Mouse (Mus musculus) CH12.LX (cell line): Measurements from ENCODE around the gene Syne3. TPM values are rescaled to one million over a fixed set of nuclear protein-coding genes. Genes with fewer than 3 reads are reported as not detected.
A peak's percentile ranks its signal among the peaks of the same experiment; 100 is the strongest.

Experiments
- DNase-seq: peaks from one replicate; pipeline ENCODE4 v3.0.0-alpha.2; 2013; ENCODE audit errors: extremely low read depth
- H3K27ac ChIP-seq: 2 replicates; pipeline ENCODE4 v1.5.1; 2012; ENCODE audit warnings: low read depth, mild to moderate bottlenecking, control low read depth, moderate library complexity; ENCODE audit not compliant: insufficient read depth
- H3K27me3 ChIP-seq: replicated peaks from 2 replicates; pipeline ENCODE3; 2012; ENCODE audit warnings: inconsistent platforms
- H3K36me3 ChIP-seq, 2 experiments: replicated peaks in 1 of 2; 2 replicates each; pipeline versions ENCODE3 to v1.6.1; 2012; ENCODE audit warnings: inconsistent platforms in 1 of 2, low read length in 1 of 2, mild to moderate bottlenecking in 1 of 2, mixed read lengths in 1 of 2, moderate library complexity in 1 of 2; ENCODE audit not compliant: control insufficient read depth in 1 of 2, insufficient read depth in 1 of 2
- H3K4me1 ChIP-seq, 2 experiments: 2 replicates each; pipeline ENCODE4 v1.6.1; 2012; ENCODE audit warnings: inconsistent platforms in 1 of 2, moderate library complexity in 1 of 2; ENCODE audit not compliant: insufficient read depth in 2 of 2, control insufficient read depth in 1 of 2
- H3K4me2 ChIP-seq: 2 replicates; pipeline ENCODE4 v1.6.1; 2012; ENCODE audit warnings: low read depth, mild to moderate bottlenecking, control low read depth; ENCODE audit not compliant: poor library complexity, insufficient read depth, severe bottlenecking
- H3K4me3 ChIP-seq, 3 experiments: fragments of 150-350 bp in 1 of 3; sonication (generic) in 1 of 3; replicated peaks in 1 of 3; 2 replicates each; pipeline versions ENCODE3 to v1.5.1; 2011 to 2012; ENCODE audit warnings: low read depth in 2 of 3, low read length in 2 of 3, mild to moderate bottlenecking in 2 of 3, moderate library complexity in 2 of 3, control low read depth in 1 of 3, improper control_type of control experiment in 1 of 3, inconsistent platforms in 1 of 3, mixed read lengths in 1 of 3; ENCODE audit not compliant: poor library complexity in 1 of 3
- H3K79me2 ChIP-seq: replicated peaks from 2 replicates; pipeline ENCODE4 v1.6.1; 2012; ENCODE audit warnings: mild to moderate bottlenecking, moderate library complexity; ENCODE audit not compliant: control insufficient read depth, poor library complexity, insufficient read depth, severe bottlenecking; ENCODE audit errors: extremely low read depth
- H3K9ac ChIP-seq: 2 replicates; pipeline ENCODE4 v1.6.1; 2012; ENCODE audit warnings: low read depth, mild to moderate bottlenecking, control low read depth, moderate library complexity; ENCODE audit not compliant: insufficient read depth
- H3K9me3 ChIP-seq: replicated peaks from 2 replicates; pipeline ENCODE3; 2012; ENCODE audit warnings: low read length, inconsistent platforms, mixed read lengths
- BHLHE40 ChIP-seq: IDR thresholded peaks from 2 replicates; pipeline ENCODE4 v1.6.1; 2011; ENCODE audit warnings: mild to moderate bottlenecking, low read depth, low read length, improper control_type of control experiment
- CHD1 ChIP-seq: IDR thresholded peaks from 2 replicates; pipeline ENCODE4 v1.6.1; 2012; ENCODE audit warnings: low read depth, low read length, improper control_type of control experiment, inconsistent platforms
- CHD2 ChIP-seq: IDR thresholded peaks from 2 replicates; pipeline ENCODE4 v1.6.1; 2011; ENCODE audit warnings: low read length, improper control_type of control experiment
- CTCF ChIP-seq, 2 experiments: IDR thresholded peaks in 1 of 2; conservative IDR thresholded peaks in 1 of 2; 2 replicates each; pipeline ENCODE4 v1.5.1; 2011 to 2012; ENCODE audit warnings: low read depth in 2 of 2, low read length in 2 of 2, improper control_type of control experiment in 1 of 2, inconsistent platforms in 1 of 2, mild to moderate bottlenecking in 1 of 2, moderate library complexity in 1 of 2
- E2F4 ChIP-seq: IDR thresholded peaks from 2 replicates; pipeline ENCODE4 v1.6.1; 2011; ENCODE audit warnings: low read depth, low read length, improper control_type of control experiment; ENCODE audit not compliant: insufficient replicate concordance
- ELF1 ChIP-seq: IDR thresholded peaks from 2 replicates; pipeline ENCODE4 v1.6.1; 2014; ENCODE audit warnings: low read depth, mild to moderate bottlenecking, inconsistent platforms, low read length, improper control_type of control experiment
- HCFC1 ChIP-seq: IDR thresholded peaks from 2 replicates; pipeline ENCODE4 v1.6.1; 2012; ENCODE audit warnings: low read depth, mild to moderate bottlenecking, inconsistent platforms, low read length, improper control_type of control experiment
- IRF4 ChIP-seq: IDR thresholded peaks from 2 replicates; pipeline ENCODE4 v1.6.1; 2014; ENCODE audit warnings: low read depth, mild to moderate bottlenecking, inconsistent platforms, low read length, improper control_type of control experiment
- JUND ChIP-seq: conservative IDR thresholded peaks from 2 replicates; pipeline ENCODE4 v1.6.1; 2011; ENCODE audit warnings: low read depth, low read length, improper control_type of control experiment
- MAFK ChIP-seq: IDR thresholded peaks from 2 replicates; pipeline ENCODE4 v1.6.1; 2011; ENCODE audit warnings: low read length, improper control_type of control experiment; ENCODE audit not compliant: insufficient replicate concordance
- MAX ChIP-seq: IDR thresholded peaks from 2 replicates; pipeline ENCODE4 v1.6.1; 2011; ENCODE audit warnings: low read length, improper control_type of control experiment
- MEF2A ChIP-seq: IDR thresholded peaks from 2 replicates; pipeline ENCODE4 v1.6.1; 2014; ENCODE audit warnings: low read depth, mild to moderate bottlenecking, inconsistent platforms, low read length, improper control_type of control experiment, borderline replicate concordance
- NELFE ChIP-seq: IDR thresholded peaks from 2 replicates; pipeline ENCODE4 v1.6.1; 2011; ENCODE audit warnings: low read depth, low read length, improper control_type of control experiment
- POLR2AphosphoS2 ChIP-seq: IDR thresholded peaks from 2 replicates; pipeline ENCODE4 v1.6.1; 2011; ENCODE audit warnings: low read depth, low read length, improper control_type of control experiment
- UBTF ChIP-seq: IDR thresholded peaks from 2 replicates; pipeline ENCODE4 v1.6.1; 2012; ENCODE audit warnings: low read depth, mild to moderate bottlenecking, inconsistent platforms, low read length, improper control_type of control experiment, moderate library complexity
- USF1 ChIP-seq: IDR thresholded peaks from 2 replicates; pipeline ENCODE4 v1.6.1; 2014; ENCODE audit warnings: low read depth, mild to moderate bottlenecking, inconsistent platforms, low read length, improper control_type of control experiment
- ZNF384 ChIP-seq: IDR thresholded peaks from 2 replicates; pipeline ENCODE4 v1.6.1; 2012; ENCODE audit warnings: low read depth, low read length, improper control_type of control experiment, inconsistent platforms
- dilution Hi-C: fragments of 300-500 bp; cut with MboI; formaldehyde crosslinking; loops from 2 replicates; pipeline ENCODE4 v1.14.3; 2020; ENCODE audit warnings: low sequenced_read_pairs; ENCODE audit not compliant: extremely low pct_unique_long_range_greater_than_20kb, extremely low pct_ligation_motif_present
- in situ Hi-C: fragments of 300-500 bp; cut with MboI; formaldehyde crosslinking; loops from 3 replicates; pipeline ENCODE4 v1.14.3; 2019; ENCODE audit warnings: low sequenced_read_pairs, low pct_ligation_motif_present, low pct_unique_long_range_greater_than_20kb, mixed read lengths
- polyA plus RNA-seq: library from polyadenylated mRNA; unstranded; fragments of >175 nt; gene quantifications from 2 replicates; pipeline ENCODE4 v1.2.1, GENCODE M21; 2012; ENCODE audit warnings: low read depth; ENCODE audit not compliant: insufficient read length
- total RNA-seq, 2 experiments: library from RNA; depleted of rRNA; stranded (reverse); fragments of 300-350 nt in 1 of 2; fragments of >200 nt in 1 of 2; gene quantifications; 2 replicates each; pipeline ENCODE4 v1.2.3; 2012 to 2014

Syne3 gene
- total and polyA plus RNA-seq, 3 experiments = 5.3 to 18.7 (median 7.3) TPM

GRCm38 (mm10) chr12:105032147-105032831 lies 22.7 kb upstream of the Syne3 start, which contains the start of gene Glrx5 (continued):
- TF ChIP-seq POLR2AphosphoS2 (no peak; the same call in 1 of the 2 replicates), MAFK (no peak), BHLHE40 (peak; percentile 80), JUND (no peak), ZNF384 (no peak), MAX (peak; percentile 96), CHD1 (no peak), IRF4 (no peak), USF1 (no peak), UBTF (no peak), HCFC1 (peak; percentile 86), NELFE (peak; percentile 68), CHD2 (peak; percentile 97), E2F4 (no peak)

- Histone ChIP-seq H3K9me3 (no peaks in the 10 kb centered on the region), H3K4me2 (peak overlapping the region; percentile 42), H3K27me3 (no peaks in the 10 kb centered on the region), H3K9ac (peak overlapping the region; percentile 91), H3K36me3 (peaks cover 14 to 39% of the 10 kb centered on the region in 2 experiments), H3K79me2 (peaks cover 59% of the 10 kb centered on the region), H3K27ac (no peak overlapping the region; the same call in 1 of the 2 replicates), H3K4me3 (peak overlapping the region; percentile 81 to 97 (median 96)), H3K4me1 (peaks cover 21 to 61% of the 10 kb centered on the region in 2 experiments)
- DNase-seq = no peak
- in situ Hi-C loops (loop anchor here (5.0 kb wide), 1 partner anchor 79 kb away; no protein-coding TSS in a partner anchor), dilution Hi-C loops (no loop called here)
- TF ChIP-seq UBTF (no peak), ELF1 (no peak), POLR2AphosphoS2 (peak; percentile 20; the same call in 1 of the 2 replicates)
Observed at GRCm38 (mm10) chr12:105031081-105032058, 21.8 kb upstream of the Syne3 start.

- dilution Hi-C loops = no loop called here
- no peak overlapping the region for H3K27ac ChIP-seq
- TF ChIP-seq MEF2A = no peak
- no peak for TF ChIP-seq CTCF (conservative IDR thresholded peaks at IDR 0.05 in 1 of 2, IDR thresholded peaks at IDR 0.05 in 1 of 2; ENCODE audit: low read depth in 2 of 2, low read length in 2 of 2)
- TF ChIP-seq, all 38 proteins: peak for 0
- Histone ChIP-seq H3K27me3 (no peaks in the 10 kb centered on the region), H3K9ac (no peak overlapping the region), H3K4me3 (no peak overlapping the region), H3K4me2 (peak overlapping the region; percentile 42; the same call in 1 of the 2 replicates), H3K36me3 (peaks cover 11 to 27% of the 10 kb centered on the region in 2 experiments), H3K4me1 (peaks cover 18 to 60% of the 10 kb centered on the region in 2 experiments), H3K79me2 (peaks cover 45% of the 10 kb centered on the region), H3K9me3 (no peaks in the 10 kb centered on the region)
- in situ Hi-C loops = loop anchor here (5.0 kb wide), 1 partner anchor 78 kb away; no protein-coding TSS in a partner anchor
- no peak for DNase-seq
Observed at GRCm38 (mm10) chr12:105029890-105030289, 20.3 kb upstream of the Syne3 start.
